Mouse (Mus musculus) liver, embryonic 15.5 days (tissue): Measurements from ENCODE around the gene Ctc1. TPM values are rescaled to one million over a fixed set of nuclear protein-coding genes. Genes with fewer than 3 reads are reported as not detected.

Source experiments
- ATAC-seq: fragments of 200-750 bp; cut with Nextera tagmentation; 2 replicates; pipeline ENCODE4 v1.8.0; 2017; ENCODE audit warnings: moderate number of reproducible peaks, mild to moderate bottlenecking, moderate library complexity; ENCODE audit not compliant: insufficient read depth
- H3K27ac ChIP-seq: fragments of 300-500 bp; sonication (generic); replicated peaks from 2 replicates; pipeline ENCODE4 v1.5.1; 2015; ENCODE audit warnings: mild to moderate bottlenecking, inconsistent platforms
- H3K27me3 ChIP-seq: fragments of 300-500 bp; sonication (generic); 2 replicates; pipeline ENCODE4 v1.6.1; 2015; ENCODE audit warnings: mild to moderate bottlenecking, inconsistent platforms
- H3K36me3 ChIP-seq: fragments of 300-500 bp; sonication (generic); replicated peaks from 2 replicates; pipeline ENCODE4 v1.6.1; 2015; ENCODE audit warnings: moderate library complexity, mild to moderate bottlenecking, inconsistent platforms
- H3K4me1 ChIP-seq: fragments of 300-500 bp; sonication (generic); replicated peaks from 2 replicates; pipeline ENCODE4 v1.6.1; 2015; ENCODE audit warnings: inconsistent platforms
- H3K4me2 ChIP-seq: fragments of 300-500 bp; sonication (generic); 2 replicates; pipeline ENCODE4 v1.6.1; 2015; ENCODE audit warnings: moderate library complexity, mild to moderate bottlenecking, inconsistent platforms
- H3K4me3 ChIP-seq: fragments of 300-500 bp; sonication (generic); replicated peaks from 2 replicates; pipeline ENCODE4 v1.5.1; 2015; ENCODE audit warnings: mild to moderate bottlenecking, inconsistent platforms
- H3K9ac ChIP-seq: fragments of 300-500 bp; sonication (generic); 2 replicates; pipeline ENCODE4 v1.6.1; 2015; ENCODE audit warnings: moderate library complexity, mild to moderate bottlenecking, inconsistent platforms
- H3K9me3 ChIP-seq: fragments of 300-500 bp; sonication (generic); replicated peaks from 2 replicates; pipeline ENCODE4 v1.6.1; 2016; ENCODE audit warnings: inconsistent platforms
- WGBS: fragments of 180-500 bp; shearing (Covaris S2); methylation state at CpG from one replicate; pipeline ENCODE4 v1.1.7; 2015; ENCODE audit warnings: mixed read lengths; ENCODE audit not compliant: insufficient replicate concordance; 5-methylcytosine and 5-hydroxymethylcytosine counted together
- microRNA-seq: library from miRNA; unstranded; fragments of <30 nt; microRNA quantifications from one replicate; pipeline ENCODE4, GENCODE M21; 2016
- polyA plus RNA-seq: library from polyadenylated mRNA; unstranded; fragments of >200 nt; fragmentation: Nextera tagmentation; extraction: Ambion mirVana; gene quantifications from 2 replicates; pipeline ENCODE4 v1.2.1, GENCODE M21; 2015

Ctc1 gene
- polyA plus RNA-seq, 1 experiment from 2014 or later: 20.9 TPM

DNA sequence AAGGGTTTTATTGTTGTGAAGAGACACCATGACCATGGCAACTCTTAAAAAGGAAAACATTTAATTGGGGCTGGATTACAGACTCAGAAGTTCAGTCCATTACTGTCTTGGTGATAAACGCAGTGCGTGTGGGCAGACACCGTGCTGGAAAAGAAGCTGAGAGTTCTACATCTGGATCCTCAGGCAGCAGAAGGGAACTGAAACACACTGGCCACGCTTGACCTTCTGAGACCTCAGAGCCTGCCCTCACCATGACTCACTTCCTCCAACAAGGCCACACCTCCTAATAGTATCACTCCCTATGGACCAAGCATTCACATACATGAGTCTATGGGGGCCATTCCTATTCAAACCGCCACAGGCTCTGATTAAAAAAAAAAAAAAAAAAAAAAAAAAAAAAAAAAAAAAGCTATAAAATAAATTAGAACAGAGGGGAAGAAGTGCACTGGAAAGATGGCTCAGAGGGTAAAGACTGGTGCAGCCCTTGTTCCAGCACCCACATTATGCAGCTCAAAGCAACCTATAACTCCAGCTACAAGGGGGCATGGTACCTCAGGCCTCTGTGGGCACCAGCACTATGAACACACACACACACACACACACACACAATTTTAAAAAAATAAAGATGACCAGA lies 63.2 kb downstream of the Ctc1 start:
- 0 out of 2 replicates have a peak, but pooled peaks have one; percentile 36 for ATAC-seq
- H3K4me2 ChIP-seq: no peak overlapping the region

GRCm38 (mm10) chr11:69080102-69080854 lies 64.6 kb downstream of the Ctc1 start:
- H3K27me3 ChIP-seq: peaks cover 6% of the 10 kb centered on the region; the same call in 1 of the 2 replicates
- 68% methylated on average over 15 of the region's 15 CpGs for WGBS
- peaks cover 8% of the 10 kb centered on the region; the same call in 1 of the 2 replicates for H3K4me1 ChIP-seq
- ATAC-seq: no peak
- H3K36me3 ChIP-seq: no peaks in the 10 kb centered on the region
- no peak overlapping the region for H3K4me2 ChIP-seq
- H3K9me3 ChIP-seq: no peaks in the 10 kb centered on the region
- H3K27ac ChIP-seq: no peak overlapping the region
- H3K9ac ChIP-seq: no peak overlapping the region
- no peak overlapping the region for H3K4me3 ChIP-seq

More for the DNA sequence above, 63.2 kb downstream of the Ctc1 start:
- H3K27ac ChIP-seq: no peak overlapping the region
- no peaks in the 10 kb centered on the region for H3K9me3 ChIP-seq
- no peak overlapping the region for H3K4me3 ChIP-seq
- H3K4me1 ChIP-seq: peaks cover 20% of the 10 kb centered on the region
- H3K9ac ChIP-seq: no peak overlapping the region
- no peaks in the 10 kb centered on the region for H3K36me3 ChIP-seq
- WGBS: 45% methylated on average over 5 of the region's 5 CpGs
- peaks cover 6% of the 10 kb centered on the region; the same call in 1 of the 2 replicates for H3K27me3 ChIP-seq

DNA sequence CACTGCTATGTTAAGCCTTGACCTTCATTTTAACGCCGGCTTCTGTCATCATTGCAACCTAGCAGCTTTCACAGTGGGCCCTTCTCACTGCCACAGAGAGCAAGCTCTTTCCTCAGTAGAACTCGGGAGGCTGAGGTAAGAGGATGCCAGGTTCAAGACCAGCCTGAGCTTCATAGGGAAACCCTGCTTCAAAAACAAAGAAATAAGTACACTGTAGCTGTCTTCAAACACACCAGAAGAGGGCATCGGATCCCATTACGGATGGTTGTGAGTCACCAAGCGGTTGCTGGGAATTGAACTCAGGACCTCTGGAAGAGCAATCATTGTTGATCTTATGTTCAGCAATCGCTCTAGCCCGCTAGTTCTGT lies 65.1 kb downstream of the Ctc1 start:
- Histone ChIP-seq H3K27me3 (peaks cover 6% of the 10 kb centered on the region; the same call in 1 of the 2 replicates), H3K9ac (no peak overlapping the region), H3K27ac (no peak overlapping the region), H3K4me1 (peaks cover 7% of the 10 kb centered on the region; the same call in 1 of the 2 replicates), H3K36me3 (no peaks in the 10 kb centered on the region), H3K9me3 (no peaks in the 10 kb centered on the region), H3K4me2 (no peak overlapping the region), H3K4me3 (no peak overlapping the region)
- 71% methylated on average over 8 of the region's 8 CpGs for WGBS
- ATAC-seq: no peak

DNA sequence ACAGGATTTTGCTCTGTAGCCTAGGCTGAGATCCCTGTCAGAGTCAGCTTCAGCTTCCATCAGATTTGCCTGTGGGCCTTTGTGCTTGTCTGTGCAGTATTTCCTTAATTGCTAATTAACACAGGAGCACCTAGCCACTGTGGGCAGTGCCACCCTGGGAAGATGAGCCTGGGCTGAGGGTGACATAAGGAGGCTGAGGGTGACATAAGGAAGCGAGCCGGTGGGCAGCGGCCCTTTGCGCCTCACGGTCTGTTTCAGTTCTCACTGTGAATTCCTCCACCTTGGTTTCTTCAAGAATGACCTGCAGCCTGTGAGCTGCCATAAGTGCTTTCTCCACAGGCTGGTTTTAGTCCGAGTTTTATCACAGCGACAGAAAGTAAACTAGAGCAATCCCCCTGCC lies 65.9 kb downstream of the Ctc1 start:
- no peaks in the 10 kb centered on the region for H3K9me3 ChIP-seq
- no peak overlapping the region for H3K4me2 ChIP-seq
- ATAC-seq: no peak
- no peak overlapping the region for H3K4me3 ChIP-seq
- H3K27me3 ChIP-seq: peaks cover 6% of the 10 kb centered on the region; the same call in 1 of the 2 replicates
- no peaks in the 10 kb centered on the region for H3K36me3 ChIP-seq
- H3K27ac ChIP-seq: no peak overlapping the region
- peaks cover 6% of the 10 kb centered on the region; the same call in 1 of the 2 replicates for H3K4me1 ChIP-seq
- no peak overlapping the region for H3K9ac ChIP-seq
- 82% methylated on average over 7 of the region's 7 CpGs for WGBS

- H3K4me1 ChIP-seq: peaks cover 25% of the 10 kb centered on the region
- H3K4me3 ChIP-seq: no peak overlapping the region
- peaks cover 6% of the 10 kb centered on the region; the same call in 1 of the 2 replicates for H3K27me3 ChIP-seq
- H3K36me3 ChIP-seq: peaks cover 12% of the 10 kb centered on the region
- no peak overlapping the region for H3K9ac ChIP-seq
- WGBS: 71% methylated on average over 6 of the region's 6 CpGs
- no peaks in the 10 kb centered on the region for H3K9me3 ChIP-seq
- no peak overlapping the region for H3K27ac ChIP-seq
- H3K4me2 ChIP-seq: no peak overlapping the region
- no peak for ATAC-seq
These were observed 69.9 kb downstream of the Ctc1 start for GRCm38 (mm10) chr11:69085608-69086007.

Small RNA genes within 50 kb of the gene (microRNA-seq; reads per million reads assigned to microRNA genes)
- 3.8 reads per million, percentile 11 among the genes with 10 or more reads in this experiment for gene Mir3062

Other genes with a start within 250 kb of the Ctc1 start
- 37.6 and 41.7 TPM in 2 replicates for gene Ndel1, start 144.1 kb upstream of the Ctc1 start, polyA plus RNA-seq
- 0.13 TPM in 2 replicates for gene Rnf222, start 127.4 kb upstream of the Ctc1 start, polyA plus RNA-seq
- gene Rpl26, start 114.3 kb upstream of the Ctc1 start, polyA plus RNA-seq: 434 and 517 TPM in 2 replicates
- not detected in 2 replicates for gene Odf4, start 88.8 kb upstream of the Ctc1 start, polyA plus RNA-seq
- 1.4 and 1.8 TPM in 2 replicates for gene Arhgef15, start 58.4 kb upstream of the Ctc1 start, polyA plus RNA-seq
- gene Slc25a35, start 47.8 kb upstream of the Ctc1 start, polyA plus RNA-seq: 0.44 and 0.46 TPM in 2 replicates
- 21.7 and 22.4 TPM in 2 replicates for gene Rangrf, start 40.7 kb upstream of the Ctc1 start, polyA plus RNA-seq
- 17.0 and 18.5 TPM in 2 replicates for gene Pfas, start 7.5 kb upstream of the Ctc1 start, polyA plus RNA-seq
- 111 and 115 TPM in 2 replicates for gene Aurkb, start 29.7 kb downstream of the Ctc1 start, polyA plus RNA-seq
- 4.3 and 5.3 TPM in 2 replicates for gene Borcs6, start 43.8 kb downstream of the Ctc1 start, polyA plus RNA-seq
- 20.2 and 21.6 TPM in 2 replicates for gene Tmem107, start 54.9 kb downstream of the Ctc1 start, polyA plus RNA-seq
- 14.9 and 19.6 TPM in 2 replicates for gene Vamp2, start 72.6 kb downstream of the Ctc1 start, polyA plus RNA-seq
- 6.4 and 7.6 TPM in 2 replicates for gene Per1, start 79.3 kb downstream of the Ctc1 start, polyA plus RNA-seq
- gene Hes7, start 104.5 kb downstream of the Ctc1 start, polyA plus RNA-seq: 0.12 and 0.18 TPM in 2 replicates
- 0.07 TPM in 1 of 2 replicates, not detected in the other for gene 9130213A22Rik, start 106.7 kb downstream of the Ctc1 start, polyA plus RNA-seq
- gene Aloxe3, start 110.0 kb downstream of the Ctc1 start, polyA plus RNA-seq: 0.13 TPM in 1 of 2 replicates, not detected in the other
- not detected in 2 replicates for gene Alox12b, start 141.1 kb downstream of the Ctc1 start, polyA plus RNA-seq
- gene Alox8, start 181.9 kb downstream of the Ctc1 start, polyA plus RNA-seq: 0.05 and 0.06 TPM in 2 replicates
- gene Gucy2e, start 221.1 kb downstream of the Ctc1 start, polyA plus RNA-seq: not detected in 2 replicates